Mouse (Mus musculus) gastrocnemius, adult 18-20 months (tissue): Measurements from ENCODE around the gene Dcp1b. TPM values are rescaled to one million over a fixed set of nuclear protein-coding genes. Genes with fewer than 3 reads are reported as not detected.
A peak's percentile ranks its signal among the peaks of the same experiment; 100 is the strongest.

Experiments used
- DNase-seq: peaks from one replicate; pipeline ENCODE4 v3.0.0; 2021; ENCODE audit warnings: low spot score
- total RNA-seq, 2 experiments: library from RNA; stranded (reverse); gene quantifications; 2 replicates each; pipeline ENCODE4 v1.2.3; 2021

Dcp1b gene
- total RNA-seq, 2 experiments from 2014 or later, result 4.3 to 4.6 TPM

DNA sequence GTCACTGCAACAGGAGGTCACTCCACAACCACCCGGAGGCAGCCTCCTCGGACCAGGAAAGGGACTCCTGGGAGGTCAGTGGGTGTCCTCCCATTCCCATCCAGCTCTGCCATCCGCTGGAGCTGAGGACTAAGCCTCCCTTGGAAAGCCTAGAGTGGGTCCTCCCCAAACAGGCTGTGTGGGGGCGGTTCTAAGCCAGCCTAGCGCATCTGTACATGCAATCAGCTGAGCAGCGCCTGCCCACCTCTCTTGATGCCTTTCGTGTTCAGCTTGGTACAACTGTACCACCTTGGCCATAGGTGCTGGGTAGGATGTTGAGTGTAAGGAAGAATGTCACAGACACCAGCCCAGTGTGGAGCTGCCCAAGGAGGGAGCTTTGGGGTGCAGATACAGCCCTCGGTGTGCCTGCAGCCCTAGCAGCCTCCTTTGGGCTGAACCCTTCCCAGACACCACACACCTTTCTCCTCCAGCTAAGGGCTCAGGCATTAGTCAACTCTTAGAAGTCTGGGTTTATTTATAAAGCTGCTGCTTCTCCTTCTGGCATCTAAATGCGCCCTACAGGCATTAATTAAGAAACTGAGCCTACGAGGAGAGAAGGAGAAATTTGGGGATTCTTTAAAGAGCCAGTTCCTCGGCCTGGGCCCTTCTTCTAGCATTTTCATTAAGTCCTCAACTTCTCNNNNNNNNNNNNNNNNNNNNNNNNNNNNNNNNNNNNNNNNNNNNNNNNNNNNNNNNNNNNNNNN lies 54.0 kb downstream of the Dcp1b start:
- no peak for DNase-seq

DNA sequence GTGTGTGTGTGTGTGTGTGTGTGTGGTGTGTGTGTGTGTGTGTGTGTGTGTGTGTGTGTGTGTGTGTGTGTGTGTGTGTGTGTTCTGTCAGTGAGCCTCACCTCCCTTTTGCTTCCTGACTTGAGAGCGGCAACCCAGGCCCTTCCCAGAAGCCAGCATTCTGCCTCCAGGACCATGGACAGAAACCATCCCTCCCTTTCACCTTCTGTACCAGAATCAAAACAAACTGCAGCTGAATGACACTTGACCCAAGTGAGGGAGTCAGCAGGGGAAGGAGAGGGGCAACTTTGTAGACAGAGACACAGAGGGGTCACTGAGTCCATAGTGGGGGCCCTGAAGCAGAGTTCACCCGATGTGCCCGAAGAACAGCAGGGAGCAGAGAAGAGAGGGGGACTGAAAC lies 58.0 kb downstream of the Dcp1b start:
- no peak for DNase-seq

DNA sequence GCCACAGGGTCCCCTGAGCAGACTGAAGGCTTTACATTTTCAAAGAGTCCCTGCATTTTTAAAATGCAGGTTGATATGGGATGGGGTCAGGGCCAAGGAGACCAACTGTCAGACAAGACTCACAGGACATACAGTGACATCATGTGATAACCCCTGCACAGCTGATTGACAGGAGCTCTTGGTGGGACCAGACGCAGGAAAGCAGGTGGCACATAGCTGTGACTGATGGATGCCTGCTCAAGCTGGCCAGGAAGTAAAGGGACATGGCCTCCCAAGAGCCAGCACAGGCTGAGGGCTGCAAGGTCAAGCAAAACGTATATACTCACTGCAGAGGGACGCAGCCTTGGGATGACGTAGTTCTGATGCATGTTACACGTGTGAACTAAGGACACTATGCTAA lies 60.4 kb downstream of the Dcp1b start:
- DNase-seq, result no peak

GRCm38 (mm10) chr6:119236241-119236640 lies 61.2 kb downstream of the Dcp1b start, which contains the start of gene Cacna2d4:
Gene Cacna2d4 (plus strand): TSS chr6:119236526.
- DNase-seq, result no peak

GRCm38 (mm10) chr6:119237427-119237989 lies 62.5 kb downstream of the Dcp1b start:
- DNase-seq, result no peak

DNA sequence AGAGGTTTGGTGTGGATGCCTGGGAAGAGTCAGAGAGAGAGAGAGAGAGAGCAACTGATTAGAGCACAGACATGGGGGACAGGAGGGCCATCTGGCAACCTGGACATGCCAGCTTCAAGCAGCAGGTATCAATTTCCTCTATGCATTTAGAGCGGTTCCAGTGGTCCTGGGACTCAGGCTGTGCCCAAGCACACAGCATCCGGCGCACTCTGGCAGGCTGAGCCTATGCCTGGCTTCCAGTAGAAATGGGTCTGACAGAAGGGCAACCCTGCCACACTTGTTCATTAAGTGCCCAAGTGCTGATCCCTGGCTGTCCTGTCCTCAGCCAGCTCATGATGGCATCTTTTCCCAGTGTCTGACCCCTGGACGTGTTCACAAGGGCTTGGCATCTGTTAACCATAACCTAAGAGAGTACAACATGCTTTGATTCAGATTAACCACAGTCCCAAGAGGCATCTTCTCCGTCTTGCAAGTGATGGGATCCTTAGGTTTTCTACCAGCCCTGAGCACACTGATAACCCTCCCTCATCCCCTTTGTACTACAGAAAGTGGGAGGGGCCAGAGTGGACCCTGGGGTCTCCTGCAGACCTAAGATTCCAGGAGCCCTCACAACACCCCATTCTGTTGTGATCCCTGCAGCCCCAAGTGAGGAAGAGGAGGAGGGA lies 64.4 kb downstream of the Dcp1b start:
- DNase-seq, result no peak

DNA sequence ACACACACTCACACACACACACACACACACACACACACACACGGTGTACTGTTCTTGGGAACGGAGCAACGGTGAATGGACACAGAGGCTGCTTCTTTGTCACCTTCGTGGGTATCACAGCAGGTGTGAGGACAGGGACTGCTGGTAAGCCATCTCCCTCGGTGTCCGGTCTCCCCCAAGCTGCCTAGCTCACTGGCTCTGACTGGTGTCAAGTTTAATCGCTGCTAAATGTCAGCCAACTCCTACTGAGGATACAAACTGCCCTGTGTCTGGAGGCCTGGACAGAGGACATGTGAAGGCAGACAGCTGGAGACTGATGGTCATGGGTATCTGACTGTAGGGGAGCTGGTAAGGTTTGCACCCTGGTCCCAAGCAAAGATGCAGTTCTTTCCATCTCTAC lies 65.2 kb downstream of the Dcp1b start:
- DNase-seq, result peak; percentile 54

GRCm38 (mm10) chr6:119240871-119241705 lies 66.0 kb downstream of the Dcp1b start:
- DNase-seq, result no peak

DNA sequence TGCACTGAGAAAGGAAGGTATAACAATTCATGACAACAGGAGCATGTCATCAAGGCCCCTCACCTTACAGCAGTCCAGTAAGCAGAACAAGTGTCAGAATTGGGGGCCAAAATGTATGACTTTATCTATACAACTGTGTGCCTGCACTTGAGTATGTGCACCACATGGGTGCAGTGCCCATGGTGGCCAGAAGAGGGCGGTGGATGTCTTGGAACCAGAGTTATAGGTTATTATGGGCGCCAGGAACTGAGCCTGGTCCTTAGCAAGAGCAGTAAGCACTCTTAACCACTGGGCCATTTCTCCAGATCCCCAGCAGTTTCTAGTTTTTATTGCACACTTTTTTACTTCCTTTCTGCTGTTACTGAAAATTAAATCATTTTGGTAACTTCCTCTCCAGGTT lies 71.0 kb downstream of the Dcp1b start:
- DNase-seq, result no peak

DNA sequence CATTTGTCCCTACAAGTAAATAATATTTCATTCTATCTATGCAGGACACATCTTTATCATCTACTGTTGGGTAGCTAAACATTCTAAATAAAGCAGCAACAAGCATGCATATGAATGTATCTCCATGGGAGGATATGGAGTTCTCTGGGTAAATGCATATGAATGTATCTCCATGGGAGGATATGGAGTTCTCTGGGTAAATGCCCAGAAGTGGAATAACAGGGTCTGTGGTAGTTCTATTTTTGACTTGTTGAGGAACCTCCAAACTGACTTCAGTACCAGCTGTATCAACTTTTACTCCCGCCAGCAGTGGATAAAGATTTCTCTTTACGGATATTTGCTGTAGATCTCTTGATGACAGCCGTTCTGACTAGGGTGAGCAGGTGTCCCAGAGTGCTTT lies 73.5 kb downstream of the Dcp1b start:
- DNase-seq, result no peak

DNA sequence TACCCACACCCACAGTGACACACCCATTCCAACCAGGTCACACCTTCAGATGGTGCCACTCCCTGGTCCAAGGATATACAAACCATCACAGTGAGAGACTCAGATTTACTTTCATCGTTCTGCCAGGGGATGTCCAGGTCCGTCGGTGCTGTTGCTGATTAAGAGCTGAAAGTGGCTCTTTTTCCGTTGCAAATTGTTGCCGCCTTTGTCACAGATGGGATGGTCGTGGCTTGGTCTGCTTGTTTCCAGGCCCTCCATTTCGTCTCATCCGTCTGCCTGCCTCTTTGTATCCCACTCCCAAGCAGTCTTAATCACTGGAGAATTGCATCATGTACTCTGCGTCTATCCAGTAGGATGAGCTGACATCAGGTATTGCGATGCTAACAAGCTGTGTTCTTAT lies 74.7 kb downstream of the Dcp1b start:
- DNase-seq, result no peak

DNA sequence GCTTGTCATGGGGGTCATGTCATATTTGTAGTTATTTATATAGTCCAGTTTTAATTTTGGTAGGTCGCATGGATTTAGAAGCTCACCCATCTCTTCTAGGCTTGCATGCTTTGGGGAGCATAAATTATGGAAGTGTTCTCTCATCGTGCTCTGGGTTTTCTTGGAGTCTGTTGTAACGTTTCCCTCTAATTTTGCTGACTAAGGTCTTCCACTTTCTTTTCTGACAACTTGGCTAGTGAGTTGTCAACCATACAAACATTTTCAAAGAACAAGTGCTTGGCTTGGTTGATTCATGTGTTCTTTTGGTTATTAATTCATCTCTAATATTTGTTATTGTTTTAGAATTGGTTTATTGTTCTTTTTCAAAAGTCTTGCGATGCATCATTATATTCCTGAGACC lies 76.7 kb downstream of the Dcp1b start:
- DNase-seq, result no peak

Other genes starting within 250 kb of the Dcp1b start
- gene Cacna1c, start 21.2 kb downstream of the Dcp1b start, total RNA-seq, result 1 to 10 TPM in 1 of 2 experiments, under 1 TPM in 1; 0.98 to 1.7 TPM
- under 1 TPM; 0.85 to 0.89 TPM for gene Cacna2d4, start 61.3 kb downstream of the Dcp1b start, total RNA-seq
- 1 to 10 TPM in 1 of 2 experiments, under 1 TPM in 1; 0.33 to 2.4 TPM for gene Lrtm2, start 155.5 kb downstream of the Dcp1b start, total RNA-seq
- gene Adipor2, start 242.5 kb downstream of the Dcp1b start, total RNA-seq, result 10 to 100 TPM; 89.2 to 93.1 TPM